Mouse (Mus musculus) embryo, embryonic 11.5 days (tissue): Measurements from ENCODE around the gene 2810459M11Rik.
"Not testable (repeated sequence)": the region's sequence is repeated elsewhere in the genome, so short reads cannot be mapped to it uniquely, and the experiment has no call there.

Source experiments
- DNase-seq: peaks from one replicate; pipeline ENCODE4 v3.0.0-alpha.2; 2012; ENCODE audit warnings: low read depth, low spot score

The 2810459M11Rik gene

DNA sequence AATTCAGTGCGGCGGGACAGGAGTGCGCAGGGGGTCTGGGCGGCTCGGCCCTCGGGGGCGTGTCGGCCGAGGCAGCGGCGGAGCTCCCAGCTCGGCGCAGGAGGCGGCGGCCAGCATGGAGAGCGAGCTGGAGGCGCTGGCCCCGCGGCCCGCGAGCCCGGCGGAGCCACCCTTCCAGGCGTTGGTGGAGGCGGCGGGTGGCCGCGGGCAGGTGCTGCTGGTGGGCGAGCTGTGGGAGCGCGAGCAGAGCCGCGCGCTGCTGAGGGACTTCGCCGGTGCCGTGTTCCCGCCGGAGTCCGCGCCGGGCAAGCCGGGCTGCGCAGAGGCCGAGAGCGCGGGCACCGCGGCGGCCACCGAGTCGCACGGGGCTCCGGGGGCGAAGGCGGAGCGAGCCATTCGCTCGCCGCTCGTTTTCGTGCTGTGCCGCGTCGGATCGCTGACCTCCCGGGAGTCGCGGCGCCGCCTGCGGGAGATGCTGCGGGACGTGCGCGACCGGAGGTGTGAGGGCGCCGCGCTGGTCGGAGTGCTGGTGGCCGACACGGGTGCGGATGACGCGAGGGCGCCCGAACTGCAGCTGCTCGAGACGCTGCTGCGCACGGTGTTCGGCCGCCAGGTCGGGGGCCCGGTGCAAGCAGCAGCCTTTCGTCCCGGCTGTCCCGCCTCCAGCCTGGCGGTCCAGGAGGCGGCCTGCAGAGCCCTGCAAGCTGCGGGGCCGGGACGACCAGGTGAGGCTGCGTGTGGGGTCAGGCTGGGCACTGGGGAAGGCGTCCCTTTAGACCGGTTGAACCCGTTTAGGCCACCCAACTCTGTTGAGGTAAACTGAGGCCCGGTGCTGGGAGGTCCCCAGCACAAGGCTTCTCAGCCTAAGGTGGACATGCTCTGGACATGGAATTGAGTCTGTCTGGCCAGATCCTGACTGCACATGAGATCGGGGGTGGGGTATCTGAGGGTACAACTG lies at the start of gene 2810459M11Rik:
Gene 2810459M11Rik (plus strand): TSS at position 16 of the 958 bp plus-strand sequence.
- no peak for DNase-seq

DNA sequence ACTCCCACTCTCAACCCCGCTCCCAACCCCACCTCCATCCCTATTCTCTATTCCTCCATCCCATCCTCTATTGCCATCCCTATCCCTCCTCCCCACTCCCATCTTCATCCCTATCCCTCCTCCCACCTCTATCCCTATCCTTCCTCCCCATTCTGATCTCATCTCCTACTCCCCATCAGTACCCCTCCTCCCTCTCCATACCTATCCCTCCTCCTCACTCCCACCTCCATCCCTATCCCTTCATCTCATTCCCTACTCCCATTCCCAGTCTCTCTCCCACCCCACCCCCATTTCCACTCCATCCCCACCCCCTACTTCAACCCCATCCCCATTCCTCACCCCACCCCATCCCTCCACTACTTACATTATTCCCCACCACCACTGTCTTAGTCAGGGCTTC lies 48.4 kb upstream of the 2810459M11Rik start:
- no peak for DNase-seq

DNA sequence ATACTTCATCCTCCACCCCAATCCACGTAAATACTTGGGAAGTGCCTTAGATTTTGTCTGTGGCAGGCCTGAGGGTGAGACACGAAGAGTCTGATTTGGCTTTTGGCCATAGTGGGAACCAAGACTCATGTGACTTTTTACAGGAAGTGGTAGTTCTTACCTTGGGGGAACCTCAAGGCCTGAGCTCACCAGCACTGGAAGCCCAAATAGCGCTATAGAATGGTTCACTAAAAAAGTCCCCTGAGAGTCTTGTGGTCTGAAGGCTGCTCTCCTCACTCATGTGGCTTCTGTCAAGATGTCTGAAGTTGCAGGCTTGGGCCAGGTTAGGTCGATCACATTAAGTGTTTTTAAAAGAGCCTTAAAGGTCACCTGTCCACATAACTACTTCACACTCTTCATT lies 47.7 kb upstream of the 2810459M11Rik start:
- no peak for DNase-seq

DNA sequence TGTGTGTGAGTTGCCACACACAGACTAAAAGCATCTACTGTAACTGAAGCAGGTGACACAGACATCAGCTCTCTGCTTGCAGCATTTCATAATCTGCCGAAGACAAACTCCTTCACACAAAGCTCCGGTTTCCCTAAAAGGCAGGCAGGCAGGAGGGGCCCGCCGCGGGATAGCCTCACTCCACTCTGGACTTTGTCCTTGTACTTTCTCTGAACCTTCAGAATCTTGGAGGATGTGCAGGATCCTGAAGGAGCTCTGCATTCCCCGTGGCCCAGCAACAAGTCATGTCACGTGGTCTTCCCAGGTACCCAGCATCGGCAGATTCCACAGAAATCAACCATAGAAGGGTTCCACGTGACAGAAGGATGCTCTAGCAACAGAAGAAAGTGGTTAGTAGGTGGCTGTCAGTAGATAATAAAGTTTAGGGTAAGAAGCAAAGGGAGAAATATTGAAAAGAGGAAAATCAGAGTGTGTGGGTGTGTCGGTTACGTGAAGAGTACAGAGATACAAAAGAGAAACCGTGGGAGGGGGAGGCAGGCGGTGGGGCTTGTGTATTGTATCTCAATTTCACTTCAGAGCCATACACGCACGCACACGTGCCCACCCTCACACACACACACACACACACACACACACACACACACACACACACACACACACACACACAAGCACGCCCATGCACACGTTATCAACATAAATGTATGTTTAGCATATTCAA lies 45.7 kb upstream of the 2810459M11Rik start:
- DNase-seq = no peak

DNA sequence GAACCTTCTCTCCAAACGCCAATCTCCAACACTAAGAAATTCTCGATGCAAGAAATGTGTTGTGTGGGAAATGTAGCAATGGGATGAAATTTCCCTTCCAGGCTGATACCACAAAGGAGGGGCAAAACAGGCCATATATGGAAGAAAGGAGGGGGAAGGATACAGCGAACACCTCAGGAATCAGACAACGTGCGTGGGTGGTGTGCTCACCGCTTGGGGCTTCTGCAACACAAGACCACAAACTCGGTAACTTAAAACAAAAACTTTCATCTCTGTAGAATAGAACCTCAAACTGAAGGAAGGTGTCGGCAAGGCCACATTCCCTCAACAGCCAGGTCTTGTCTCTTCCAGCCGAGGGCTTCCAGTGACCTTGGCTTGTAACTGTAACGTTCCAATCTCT lies 40.1 kb upstream of the 2810459M11Rik start:
- DNase-seq = no peak

DNA sequence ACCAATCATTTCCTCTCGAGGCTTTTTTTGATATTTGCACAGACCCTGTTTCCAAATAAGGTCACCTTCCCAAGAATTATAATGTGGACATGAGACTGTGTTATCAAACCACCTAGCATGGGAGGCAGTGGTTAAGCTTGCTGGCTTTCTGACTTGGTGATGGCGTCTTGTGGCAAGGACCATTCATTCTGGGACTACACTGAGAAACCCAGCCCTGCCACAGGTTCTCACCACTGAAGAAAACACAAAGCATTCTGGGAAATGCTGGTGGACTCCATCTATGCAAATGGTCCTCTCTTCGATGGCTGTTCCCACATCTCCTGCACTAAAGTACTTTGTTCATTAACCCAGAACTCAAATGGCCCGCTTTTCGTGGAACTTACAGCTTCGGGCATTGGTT lies 39.6 kb upstream of the 2810459M11Rik start:
- DNase-seq = no peak

DNA sequence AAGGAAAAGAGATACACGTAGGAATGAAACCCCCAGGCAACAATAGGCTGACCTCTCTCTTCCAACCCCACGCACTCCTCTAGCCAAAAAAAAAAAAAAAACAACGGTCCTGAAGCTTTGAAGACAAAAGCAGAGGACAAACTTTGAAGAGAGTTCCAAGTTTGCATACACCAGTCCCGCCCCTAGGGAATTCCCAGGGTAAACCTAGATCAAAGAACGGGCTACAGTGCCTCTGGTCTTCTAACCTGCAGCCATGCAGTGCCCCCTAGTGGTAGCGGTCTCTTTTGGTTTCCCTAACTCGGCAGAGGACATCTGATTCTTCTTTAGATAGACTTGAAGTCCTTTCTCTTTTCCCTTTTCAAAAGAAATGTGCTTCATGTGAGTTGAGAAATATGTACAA lies 37.9 kb upstream of the 2810459M11Rik start:
- peak; percentile 82 for DNase-seq

DNA sequence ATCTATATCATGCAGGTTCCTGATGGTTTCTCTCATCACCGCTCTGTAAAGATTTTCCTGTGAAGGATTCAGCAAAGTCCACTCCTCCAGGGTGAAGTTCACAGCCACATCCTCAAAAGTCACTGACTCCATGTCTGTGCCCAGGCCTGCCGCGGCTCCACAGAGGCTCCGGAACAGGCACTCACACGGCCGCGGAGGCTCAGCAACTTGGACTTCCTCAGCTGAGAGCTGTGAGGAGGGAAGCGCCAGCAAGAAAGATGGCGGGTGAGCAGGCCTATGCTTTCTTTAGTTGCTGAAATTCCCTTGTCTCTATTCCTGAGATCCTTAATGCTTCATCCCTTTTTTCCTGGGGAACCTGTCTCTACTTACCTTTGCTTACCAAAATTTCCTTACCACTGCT lies 29.9 kb upstream of the 2810459M11Rik start:
- not testable (repeated sequence) for DNase-seq

DNA sequence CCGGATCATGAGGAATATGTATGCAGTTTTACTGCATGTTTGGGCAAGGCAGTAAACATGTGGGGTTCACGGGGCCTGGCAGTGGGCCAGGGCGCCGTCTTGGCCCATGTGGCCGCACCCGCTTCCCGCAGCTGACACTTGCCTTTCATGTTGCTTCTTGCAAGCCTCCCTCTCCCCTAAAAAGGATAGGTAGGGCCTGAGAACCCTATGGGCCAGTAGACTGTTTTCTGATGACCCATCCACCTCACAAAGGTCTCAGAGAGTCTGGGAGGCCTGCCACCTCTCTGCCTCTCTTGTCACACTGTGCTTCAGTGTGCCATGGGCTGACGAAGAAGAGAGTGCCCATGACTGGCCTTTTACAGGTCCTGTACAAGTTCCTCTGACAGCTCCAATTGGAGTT lies 29.1 kb upstream of the 2810459M11Rik start, which contains the start of gene Spata3:
Gene Spata3 (plus strand): TSS at position 301 of the 400 bp plus-strand sequence.
- no peak for DNase-seq

DNA sequence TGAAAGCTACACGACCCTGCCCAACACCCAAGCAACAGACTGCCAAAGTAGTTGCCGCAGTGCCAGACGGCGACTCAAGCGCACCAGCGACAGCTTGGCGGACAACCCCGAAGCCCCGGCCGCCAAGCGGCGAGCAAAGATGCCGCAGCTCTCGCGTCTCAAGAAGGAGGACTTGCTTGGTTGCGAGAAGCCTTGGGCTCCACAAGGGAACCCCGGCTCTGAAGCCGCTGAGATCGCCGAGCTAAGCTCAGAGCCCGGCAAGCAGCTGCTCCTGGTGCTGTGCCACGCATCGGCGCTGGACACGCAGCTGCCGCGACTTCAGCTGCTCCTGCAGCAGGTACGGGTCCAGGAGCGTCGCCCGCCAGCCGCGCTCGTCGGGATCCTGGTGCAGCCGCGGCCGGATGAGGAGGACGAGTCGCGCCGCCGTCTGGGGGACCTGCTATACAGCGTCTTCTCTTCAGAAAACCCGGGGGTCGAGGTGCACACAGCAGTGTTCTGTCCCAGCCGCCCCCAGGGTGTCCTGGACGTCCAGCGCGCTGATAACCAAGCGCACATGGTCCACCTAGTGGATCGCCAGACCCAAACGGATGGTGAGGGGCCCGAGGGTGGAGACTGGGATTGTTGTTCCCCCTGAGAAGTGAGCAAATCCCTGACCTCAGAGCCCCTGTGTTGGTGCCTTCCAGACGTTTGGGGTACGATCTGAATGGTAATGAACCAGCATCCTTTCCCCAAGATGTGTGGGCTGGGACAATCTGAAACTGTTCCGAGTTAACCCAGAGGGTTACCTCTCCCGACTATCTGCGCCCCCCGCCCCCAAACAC lies 27.2 kb upstream of the 2810459M11Rik start:
- peak; percentile 51 for DNase-seq

DNA sequence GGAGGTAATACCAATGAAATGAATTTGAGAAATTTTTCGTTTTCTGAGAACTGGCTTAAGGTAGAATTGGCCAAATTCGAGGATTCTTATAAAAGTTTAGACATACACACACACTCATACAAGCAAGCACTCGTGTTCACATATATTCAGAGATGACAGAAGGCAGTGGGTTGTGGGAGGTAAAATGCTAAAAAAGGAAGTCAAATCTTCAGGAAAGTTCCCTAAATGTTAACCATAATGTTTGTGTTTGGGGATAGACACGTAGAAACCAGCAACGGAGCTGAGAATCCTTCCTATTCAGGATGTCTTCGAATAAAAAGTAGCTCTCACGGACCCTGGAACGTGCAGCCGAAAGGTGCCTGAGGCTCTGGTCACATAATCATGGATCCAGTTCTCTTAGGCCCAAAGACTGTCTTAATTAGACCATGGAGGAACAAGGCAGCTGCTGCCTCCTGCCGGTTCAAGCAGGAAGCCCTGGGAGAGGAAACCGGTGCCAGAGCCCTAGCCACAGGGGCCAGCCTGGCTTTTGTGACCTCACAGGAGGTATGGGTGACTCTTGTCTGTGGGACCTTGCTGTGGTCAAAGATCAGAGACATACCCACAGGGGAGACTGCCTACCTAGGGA lies 24.2 kb upstream of the 2810459M11Rik start:
- DNase-seq = no peak

DNA sequence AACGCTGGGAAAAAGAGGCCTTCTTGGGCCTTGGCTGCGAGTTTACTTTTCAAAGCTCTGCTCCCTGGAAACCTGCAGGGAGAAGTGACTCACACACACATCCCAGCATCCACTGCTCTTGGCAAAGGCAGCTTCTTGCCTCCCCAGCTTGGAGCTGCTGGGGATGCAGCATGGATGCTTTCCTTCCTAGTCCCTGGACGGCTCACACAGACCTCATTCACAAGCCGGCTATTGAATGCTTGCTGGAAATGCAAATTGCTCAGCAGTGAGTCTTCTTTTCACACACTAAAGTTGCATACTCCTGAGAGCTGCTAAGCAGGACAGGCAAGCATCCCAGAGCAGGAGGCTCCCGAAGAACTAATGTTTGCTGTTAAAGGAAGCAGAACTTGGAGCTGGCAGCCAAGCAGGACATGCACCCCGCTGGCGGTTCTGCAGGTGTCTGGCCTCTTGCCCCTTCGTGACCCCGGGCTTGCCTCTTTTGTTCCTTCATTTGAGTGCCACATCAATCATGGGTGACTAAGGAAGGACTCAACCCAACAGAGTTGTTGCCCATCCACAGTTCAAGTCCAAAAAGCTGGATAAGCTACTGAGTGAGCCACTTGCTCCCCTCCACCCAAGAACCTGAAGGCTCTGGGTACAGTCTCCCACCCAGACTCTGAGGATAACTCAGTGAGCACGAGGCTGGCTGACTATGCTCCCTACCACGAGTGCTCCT lies 13.2 kb upstream of the 2810459M11Rik start:
- no peak for DNase-seq

DNA sequence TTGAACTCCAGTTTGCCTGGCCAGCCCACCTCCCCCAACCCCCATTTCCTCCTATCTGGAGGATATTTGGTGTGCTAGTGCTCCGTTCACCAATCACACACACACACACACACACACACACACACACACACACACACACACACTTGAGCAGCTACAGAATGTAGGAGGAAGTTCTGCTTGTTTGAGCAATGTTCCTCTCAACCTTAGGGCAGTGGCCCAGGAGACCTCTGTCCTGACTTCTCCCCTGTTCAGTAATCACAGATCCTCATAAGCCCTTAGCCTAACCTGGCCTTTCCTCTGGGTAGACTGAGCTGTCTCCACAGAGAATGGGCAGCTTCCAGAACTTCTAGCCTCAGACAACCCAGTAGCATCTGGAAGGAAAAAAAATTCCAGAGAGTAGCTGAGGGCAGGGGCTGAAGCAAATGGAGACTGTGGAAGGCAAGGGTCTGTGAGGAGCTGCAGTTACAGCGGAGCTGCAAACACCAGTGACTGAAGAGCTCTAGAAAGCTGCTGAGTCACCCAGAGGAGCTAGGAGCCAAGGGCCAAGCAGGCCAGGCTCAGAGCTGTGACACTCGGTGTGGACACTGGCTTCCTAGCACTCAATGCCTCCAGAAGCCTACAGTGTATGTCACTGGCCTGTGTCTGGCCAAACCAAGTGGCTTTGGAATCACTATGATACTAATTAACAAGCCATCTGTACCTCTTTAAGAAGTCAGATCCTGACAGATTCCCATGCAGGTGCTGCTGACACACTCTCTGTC lies 7.3 kb upstream of the 2810459M11Rik start:
- no peak for DNase-seq

DNA sequence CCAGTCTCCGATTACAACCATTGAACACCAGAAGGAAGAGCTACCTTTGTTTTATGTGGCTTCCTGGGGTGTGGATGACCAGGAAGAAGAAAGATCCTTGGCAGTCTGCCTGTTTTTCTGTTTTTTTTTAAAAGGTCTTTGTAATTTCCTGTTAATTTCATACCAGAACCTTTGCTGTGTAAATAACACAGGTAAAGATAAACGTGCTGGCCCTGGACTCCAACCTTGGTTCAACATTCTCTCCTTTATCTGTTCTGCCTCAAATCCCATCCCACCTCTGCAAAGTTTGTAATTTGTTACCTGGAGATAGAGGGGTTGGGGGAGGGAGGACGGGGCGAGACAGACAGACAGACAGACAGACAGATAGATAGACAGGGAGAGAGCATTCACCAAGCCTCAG lies 5.5 kb upstream of the 2810459M11Rik start:
- no peak for DNase-seq

DNA sequence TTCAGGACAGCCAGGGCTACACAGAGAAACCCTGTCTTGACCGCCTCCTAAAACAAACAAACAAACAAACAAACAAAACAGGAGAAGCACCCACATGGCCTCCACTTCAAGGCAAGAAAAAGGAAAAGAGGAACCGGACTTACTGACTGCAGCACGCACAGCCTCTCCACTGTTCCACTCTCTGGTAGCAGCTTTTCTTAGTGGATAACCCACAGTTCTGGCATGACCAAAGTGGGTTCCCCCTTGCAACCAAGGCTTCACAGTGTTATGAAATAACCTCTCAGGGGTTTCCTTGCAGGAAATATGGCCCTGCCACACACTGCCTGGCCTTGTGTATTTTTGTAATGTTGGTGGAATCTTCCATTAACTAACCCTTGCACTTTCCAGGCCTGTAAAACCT lies 4.8 kb upstream of the 2810459M11Rik start:
- DNase-seq = no peak

DNA sequence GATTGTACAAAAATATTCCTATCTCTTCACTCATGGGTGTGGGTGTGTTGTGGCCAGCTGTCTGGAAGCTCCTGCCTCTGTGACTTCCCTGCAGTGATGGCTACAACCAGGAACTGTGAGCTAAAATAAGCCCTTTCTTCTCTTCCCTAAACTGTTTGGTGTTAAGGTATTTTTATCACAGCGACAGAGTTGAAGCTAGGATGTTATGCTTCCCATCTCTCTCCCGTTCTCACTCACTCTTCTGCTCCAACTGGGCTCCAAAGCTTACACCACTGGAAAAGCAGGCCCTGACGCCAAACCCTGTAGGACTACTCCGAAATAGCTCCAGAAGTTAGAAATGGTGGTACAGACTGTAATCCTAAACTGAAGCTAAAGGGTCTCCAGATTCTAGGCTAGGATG lies 607 bp upstream of the 2810459M11Rik start:
- no peak for DNase-seq

DNA sequence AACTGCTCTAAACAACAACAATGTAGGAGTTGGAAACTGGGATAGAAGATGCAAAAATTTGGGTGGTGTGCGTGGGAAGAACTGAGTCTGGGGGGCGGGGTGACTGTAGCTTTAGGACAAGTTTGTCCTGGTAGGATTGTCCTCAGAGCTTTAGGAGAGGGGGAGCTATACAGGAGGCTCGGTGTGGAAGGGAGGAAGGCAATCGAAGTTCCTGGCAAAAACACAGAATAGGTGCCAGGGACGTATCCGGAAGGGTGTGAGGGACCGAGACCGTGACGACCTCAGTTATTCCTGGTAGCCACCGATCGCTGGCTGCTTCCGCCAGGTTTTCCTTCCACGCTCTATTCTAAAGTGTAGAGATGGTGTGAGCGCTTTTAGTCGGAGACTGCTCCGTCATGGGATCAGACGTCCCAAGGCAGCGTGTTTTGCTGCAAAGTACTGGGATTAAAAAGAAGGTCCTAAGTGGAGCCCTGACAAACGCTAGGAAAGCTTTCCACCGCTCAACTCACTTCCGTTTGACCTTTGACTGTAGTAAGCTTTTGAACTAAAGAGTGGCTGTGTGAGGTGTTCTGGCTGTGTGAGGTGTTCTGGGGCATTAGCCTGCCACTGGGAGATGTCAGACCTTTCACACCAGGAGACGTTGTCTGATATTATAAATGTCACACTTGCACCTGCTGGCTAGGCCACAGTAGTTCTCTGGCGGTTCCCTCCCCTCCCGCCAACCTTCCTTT lies 1.3 kb downstream of the 2810459M11Rik start:
- no peak for DNase-seq

DNA sequence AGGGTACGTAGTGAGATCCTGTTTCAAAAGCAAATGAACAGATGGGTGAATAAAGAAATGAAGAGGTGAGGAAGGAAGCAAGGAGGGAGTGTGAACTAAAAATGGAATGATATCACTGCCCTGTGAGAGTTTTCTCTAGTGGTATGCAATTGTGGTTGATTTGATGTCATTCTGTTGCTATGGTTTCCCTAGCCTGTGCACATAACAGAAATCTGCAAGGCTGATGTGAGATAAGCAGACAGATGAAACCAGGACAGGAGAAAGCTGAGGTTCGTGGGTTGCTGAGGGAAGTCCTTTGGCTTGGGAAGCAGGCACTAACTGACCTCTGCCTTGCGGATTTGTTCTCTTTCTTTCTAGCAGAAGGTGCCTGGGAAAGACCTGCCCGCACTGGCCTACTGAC lies 2.6 kb downstream of the 2810459M11Rik start:
- no peak for DNase-seq

DNA sequence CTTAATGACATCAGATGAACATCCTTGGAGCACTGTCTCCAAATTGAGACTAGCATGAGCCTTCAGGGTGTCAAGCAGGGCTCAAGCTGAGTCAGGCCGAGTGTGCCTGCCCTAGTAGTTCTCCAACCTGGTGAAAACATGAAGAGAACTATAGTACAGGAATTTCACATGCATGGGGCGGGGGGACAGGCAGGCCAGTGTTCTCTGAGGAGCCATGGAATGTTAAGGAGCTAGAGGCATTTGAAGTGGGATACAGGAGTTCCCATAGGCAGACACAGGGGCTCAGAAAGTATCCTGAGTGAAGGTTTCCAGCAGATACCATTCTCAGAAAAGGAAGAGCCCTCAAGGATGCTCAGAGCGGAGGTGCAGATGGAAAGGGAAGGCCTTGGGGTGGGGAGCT lies 3.1 kb downstream of the 2810459M11Rik start:
- no peak for DNase-seq
